Mouse (Mus musculus) testis, adult 2 months (tissue): ENCODE measurements around the gene Ncor2. TPM values are rescaled to one million over a fixed set of nuclear protein-coding genes. Genes with fewer than 3 reads are reported as not detected.
A peak's percentile ranks its signal among the peaks of the same experiment; 100 is the strongest.

Experiments
- H3K27ac ChIP-seq: fragments of 200-500 bp; 2 replicates; pipeline ENCODE4 v1.5.1; 2012; ENCODE audit warnings: low read depth, low read length; ENCODE audit not compliant: control insufficient read depth, insufficient read depth
- H3K27me3 ChIP-seq: fragments of 200-500 bp; 2 replicates; pipeline ENCODE4 v1.6.1; 2012; ENCODE audit warnings: mild to moderate bottlenecking, low read length, moderate library complexity; ENCODE audit not compliant: control insufficient read depth, insufficient read depth
- H3K36me3 ChIP-seq: fragments of 200-500 bp; 2 replicates; pipeline ENCODE4 v1.6.1; 2012; ENCODE audit warnings: mild to moderate bottlenecking, low read length; ENCODE audit not compliant: control insufficient read depth, insufficient read depth
- H3K4me1 ChIP-seq: fragments of 200-500 bp; 2 replicates; pipeline ENCODE4 v1.6.1; 2012; ENCODE audit warnings: low read length; ENCODE audit not compliant: control insufficient read depth, insufficient read depth
- H3K4me3 ChIP-seq: fragments of 200-500 bp; 2 replicates; pipeline ENCODE4 v1.5.1; 2012; ENCODE audit warnings: low read depth, mild to moderate bottlenecking, low read length, moderate library complexity, mixed read lengths; ENCODE audit not compliant: control insufficient read depth
- CTCF ChIP-seq: fragments of 200-500 bp; IDR thresholded peaks from 2 replicates; pipeline ENCODE4 v1.5.1; 2012; ENCODE audit warnings: low read depth, mild to moderate bottlenecking, inconsistent platforms, low read length, moderate library complexity; ENCODE audit not compliant: control insufficient read depth, insufficient read depth, insufficient replicate concordance
- POLR2A ChIP-seq: fragments of 200-500 bp; IDR thresholded peaks from 2 replicates; pipeline ENCODE4 v1.6.1; 2012; ENCODE audit warnings: low read depth, mild to moderate bottlenecking, inconsistent platforms, low read length, moderate library complexity; ENCODE audit not compliant: control insufficient read depth
- polyA plus RNA-seq: library from polyadenylated mRNA; depleted of rRNA; stranded (reverse); fragments of >200 nt; gene quantifications from 2 replicates; pipeline ENCODE4 v1.2.3, GENCODE M21; 2012; rRNA removed

The Ncor2 gene
- 28.0 and 31.7 TPM in 2 replicates for polyA plus RNA-seq

DNA sequence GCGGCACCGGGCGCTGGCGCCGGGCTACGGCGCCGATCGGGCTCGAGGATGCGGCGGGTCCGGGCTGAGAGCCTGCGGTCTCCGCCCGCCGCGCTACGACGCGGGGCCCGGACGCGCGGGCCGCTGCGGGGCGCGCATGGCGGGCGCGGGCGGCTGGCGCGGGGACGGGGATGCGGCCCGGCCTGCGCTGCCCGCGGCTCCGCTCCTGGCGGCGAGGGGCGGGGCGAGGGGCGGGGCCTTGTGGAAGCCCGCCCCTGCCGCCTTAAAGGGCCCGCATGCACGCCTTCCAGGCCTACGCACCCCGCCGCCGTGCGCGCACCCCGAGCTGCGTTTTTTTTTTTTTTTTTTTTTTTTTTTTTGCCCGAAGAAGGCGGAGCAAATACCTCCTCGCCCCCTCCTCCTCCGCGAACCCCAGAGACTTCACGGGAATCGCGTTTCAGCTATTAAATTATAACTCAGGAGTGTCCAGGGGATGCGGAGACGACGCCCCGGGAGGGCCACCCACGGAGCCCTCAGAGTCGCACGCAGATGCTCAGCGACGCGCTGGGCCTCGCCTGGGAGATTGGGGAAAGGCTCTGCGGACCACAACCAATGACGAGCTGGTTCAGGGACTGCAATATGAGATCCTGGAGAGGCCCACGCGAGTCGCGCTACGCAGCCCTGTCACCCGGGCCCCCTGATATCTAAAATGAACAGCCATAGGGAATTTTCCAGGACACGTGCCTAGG, at the start of gene Ncor2:
Ncor2 (minus strand) TSS at position 213 of the 728 bp plus-strand sequence.
- Histone ChIP-seq H3K27ac (peak within 1 kb of the TSS; percentile 90), H3K27me3 (no peaks in the 10 kb centered on the region), H3K36me3 (no peaks in the 10 kb centered on the region), H3K4me3 (peak within 1 kb of the TSS; percentile 85), H3K4me1 (peaks cover 33% of the 10 kb centered on the region)
- TF ChIP-seq POLR2A (no peak), CTCF (no peak)

GRCm38 (mm10) chr5:125227699-125228098, 48.7 kb upstream of the Ncor2 start:
- Histone ChIP-seq H3K27ac (no peak overlapping the region), H3K4me1 (no peaks in the 10 kb centered on the region; the same call in 1 of the 2 replicates), H3K4me3 (no peak overlapping the region), H3K36me3 (no peaks in the 10 kb centered on the region), H3K27me3 (no peaks in the 10 kb centered on the region)
- no peak for TF ChIP-seq CTCF
- no peak for TF ChIP-seq POLR2A

DNA sequence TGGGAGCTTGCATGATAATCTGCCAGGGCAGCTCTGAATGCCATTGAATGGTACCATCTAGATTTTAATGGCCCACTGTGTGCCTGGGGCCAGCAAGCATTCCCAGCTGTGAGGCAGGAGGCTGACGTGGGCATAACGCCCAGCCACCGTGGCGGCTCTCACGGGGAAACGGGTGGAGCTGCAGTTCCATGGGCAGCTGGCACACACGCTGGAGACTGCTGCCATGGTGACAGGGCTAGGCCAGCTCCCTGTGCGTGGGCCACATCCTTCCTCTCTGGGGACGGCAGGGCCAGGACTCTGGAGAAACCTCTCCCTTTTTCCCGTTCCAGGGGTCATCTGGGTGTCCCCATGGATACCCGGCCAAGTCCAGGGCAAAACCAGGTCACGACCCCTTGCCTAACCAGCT, 47.2 kb upstream of the Ncor2 start:
- H3K27ac ChIP-seq, result no peak overlapping the region
- TF ChIP-seq CTCF (no peak), POLR2A (no peak)
- peaks cover 4% of the 10 kb centered on the region for H3K4me1 ChIP-seq
- no peaks in the 10 kb centered on the region for H3K36me3 ChIP-seq
- no peaks in the 10 kb centered on the region for H3K27me3 ChIP-seq
- no peak overlapping the region for H3K4me3 ChIP-seq

GRCm38 (mm10) chr5:125224925-125225324, 45.9 kb upstream of the Ncor2 start:
- no peak overlapping the region for H3K27ac ChIP-seq
- H3K27me3 ChIP-seq, result no peaks in the 10 kb centered on the region
- TF ChIP-seq POLR2A (no peak), CTCF (no peak)
- H3K4me1 ChIP-seq, result peaks cover 4% of the 10 kb centered on the region
- no peaks in the 10 kb centered on the region for H3K36me3 ChIP-seq
- H3K4me3 ChIP-seq, result no peak overlapping the region

- Histone ChIP-seq H3K27me3 (no peaks in the 10 kb centered on the region), H3K36me3 (no peaks in the 10 kb centered on the region), H3K4me1 (peaks cover 6% of the 10 kb centered on the region), H3K27ac (no peak overlapping the region), H3K4me3 (no peak overlapping the region)
- no peak for TF ChIP-seq POLR2A
- TF ChIP-seq CTCF, result no peak
These were observed 44.9 kb upstream of the Ncor2 start for GRCm38 (mm10) chr5:125223961-125224360.

- Histone ChIP-seq H3K4me1 (peaks cover 11% of the 10 kb centered on the region), H3K4me3 (no peak overlapping the region), H3K36me3 (no peaks in the 10 kb centered on the region), H3K27me3 (no peaks in the 10 kb centered on the region), H3K27ac (peak overlapping the region; percentile 63)
- TF ChIP-seq POLR2A (no peak), CTCF (no peak)
These were observed 43.7 kb upstream of the Ncor2 start for GRCm38 (mm10) chr5:125222706-125223105.

GRCm38 (mm10) chr5:125221868-125222267, 42.8 kb upstream of the Ncor2 start:
- H3K27me3 ChIP-seq, result no peaks in the 10 kb centered on the region
- peaks cover 11% of the 10 kb centered on the region for H3K4me1 ChIP-seq
- no peak for TF ChIP-seq CTCF
- no peak for TF ChIP-seq POLR2A
- no peak overlapping the region for H3K4me3 ChIP-seq
- H3K27ac ChIP-seq, result peak overlapping the region; percentile 63
- H3K36me3 ChIP-seq, result no peaks in the 10 kb centered on the region
